Mouse (Mus musculus) adrenal gland, postnatal 36 days (tissue): ENCODE measurements around the gene BC048671. TPM values are rescaled to one million over a fixed set of nuclear protein-coding genes. Genes with fewer than 3 reads are reported as not detected.

ENCODE experiments used
- total RNA-seq, 2 experiments: library from RNA; stranded (reverse); gene quantifications; 2 replicates each; pipeline ENCODE4 v1.2.3; 2021

BC048671 gene
- total RNA-seq, 2 experiments from 2014 or later, result not detected

Other genes with a start within 250 kb of the BC048671 start
- gene Vmn1r49, start 222.7 kb upstream of the BC048671 start, total RNA-seq, result not detected
- gene Vmn1r50, start 199.8 kb upstream of the BC048671 start, total RNA-seq, result not detected
- not detected for gene Vmn1r51, start 178.6 kb upstream of the BC048671 start, total RNA-seq
- gene Vmn1r52, start 126.4 kb upstream of the BC048671 start, total RNA-seq, result not detected
- not detected for gene V1ra8, start 98.4 kb upstream of the BC048671 start, total RNA-seq
- gene Vmn1r53, start 76.8 kb upstream of the BC048671 start, total RNA-seq, result not detected
- gene Vmn1r54, start 54.9 kb upstream of the BC048671 start, total RNA-seq, result not detected
- gene Chst13, start 24.0 kb downstream of the BC048671 start, total RNA-seq, result under 1 TPM in 1 of 2 experiments, not detected in 1; 0.17 TPM
- gene Uroc1, start 32.1 kb downstream of the BC048671 start, total RNA-seq, result under 1 TPM; 0.20 to 0.53 TPM
- 10 to 100 TPM; 25.1 to 33.2 TPM for gene Zxdc, start 68.3 kb downstream of the BC048671 start, total RNA-seq
- gene Cfap100, start 127.6 kb downstream of the BC048671 start, total RNA-seq, result 1 to 10 TPM in 1 of 2 experiments, under 1 TPM in 1; 0.46 to 1.2 TPM
- 10 to 100 TPM; 31.8 to 35.7 TPM for gene Klf15, start 161.4 kb downstream of the BC048671 start, total RNA-seq
- 100 to 1,000 TPM; 136 to 172 TPM for gene Aldh1l1, start 185.2 kb downstream of the BC048671 start, total RNA-seq